Mouse (Mus musculus) forebrain, embryonic 16.5 days (tissue): ENCODE measurements around the gene Camk2n2. TPM values are rescaled to one million over a fixed set of nuclear protein-coding genes. Genes with fewer than 3 reads are reported as not detected.

Experiments used
- ATAC-seq: fragments of 200-750 bp; cut with Nextera tagmentation; 2 replicates; pipeline ENCODE4 v1.8.0; 2017; ENCODE audit warnings: mild to moderate bottlenecking, moderate library complexity
- H3K27ac ChIP-seq: fragments of 300-500 bp; sonication (generic); 2 replicates; pipeline ENCODE4 v1.5.1; 2014; ENCODE audit warnings: low read length, control low read depth
- H3K27me3 ChIP-seq: fragments of 300-500 bp; sonication (generic); replicated peaks from 2 replicates; pipeline ENCODE4 v1.6.1; 2014; ENCODE audit warnings: low read length; ENCODE audit not compliant: control insufficient read depth, insufficient read depth
- H3K36me3 ChIP-seq: fragments of 300-500 bp; sonication (generic); 2 replicates; pipeline ENCODE4 v1.6.1; 2014; ENCODE audit not compliant: control insufficient read depth, insufficient read depth
- H3K4me1 ChIP-seq: fragments of 300-500 bp; sonication (generic); replicated peaks from 2 replicates; pipeline ENCODE4 v1.6.1; 2014; ENCODE audit warnings: low read length; ENCODE audit not compliant: control insufficient read depth, insufficient read depth
- H3K4me2 ChIP-seq: fragments of 300-500 bp; sonication (generic); 2 replicates; pipeline ENCODE4 v1.6.1; 2014; ENCODE audit warnings: mild to moderate bottlenecking, low read length, control low read depth
- H3K4me3 ChIP-seq: fragments of 300-500 bp; sonication (generic); replicated peaks from 2 replicates; pipeline ENCODE4 v1.5.1; 2014; ENCODE audit warnings: mild to moderate bottlenecking, low read length, control low read depth
- H3K9ac ChIP-seq: fragments of 300-500 bp; sonication (generic); replicated peaks from 2 replicates; pipeline ENCODE4 v1.6.1; 2014; ENCODE audit warnings: low read depth, low read length, control low read depth
- H3K9me3 ChIP-seq: fragments of 300-500 bp; sonication (generic); 2 replicates; pipeline ENCODE4 v1.6.1; 2016; ENCODE audit warnings: low read length; ENCODE audit not compliant: control insufficient read depth
- WGBS: fragments of 180-500 bp; shearing (Covaris S2); extraction: QIAGEN DNeasy Blood & Tissue Kit; methylation state at CpG from one replicate; pipeline ENCODE4 v1.1.7; 2014; 5-methylcytosine and 5-hydroxymethylcytosine counted together
- microRNA counts: library from miRNA; unstranded; fragments of <30 nt; microRNA quantifications from one replicate; lab custom pipeline; 2016
- microRNA-seq: library from miRNA; unstranded; fragments of <30 nt; microRNA quantifications from one replicate; pipeline ENCODE4, GENCODE M21; 2017
- polyA plus RNA-seq: library from polyadenylated mRNA; unstranded; fragments of >200 nt; fragmentation: Nextera tagmentation; extraction: Ambion mirVana; gene quantifications from 2 replicates; pipeline ENCODE4 v1.2.1, GENCODE M21; 2015

Camk2n2 gene
- polyA plus RNA-seq, 1 experiment from 2014 or later: 22.5 TPM

- WGBS: 4% methylated on average over 48 of the region's 48 CpGs
- Histone ChIP-seq H3K9ac (no peak overlapping the region), H3K4me1 (peaks cover 24% of the 10 kb centered on the region), H3K27me3 (peaks cover 30% of the 10 kb centered on the region), H3K4me3 (peak overlapping the region; percentile 3), H3K27ac (no peak overlapping the region), H3K9me3 (no peaks in the 10 kb centered on the region), H3K36me3 (no peaks in the 10 kb centered on the region), H3K4me2 (peak overlapping the region; percentile 22)
- no peak for ATAC-seq
Observed at GRCm38 (mm10) chr16:20591076-20591705, 29.9 kb downstream of the Camk2n2 start.

- Histone ChIP-seq H3K9ac (peak overlapping the region; percentile 64; the same call in 1 of the 2 replicates), H3K36me3 (no peaks in the 10 kb centered on the region), H3K27me3 (peaks cover 30% of the 10 kb centered on the region), H3K4me1 (peaks cover 24% of the 10 kb centered on the region), H3K4me2 (peak overlapping the region; percentile 71), H3K9me3 (no peaks in the 10 kb centered on the region), H3K27ac (no peak overlapping the region), H3K4me3 (peak overlapping the region; percentile 62)
- under 1% methylated on average over 17 of the region's 17 CpGs for WGBS
- 0 out of 2 replicates have a peak, but pooled peaks have one; percentile 3 for ATAC-seq
Observed at GRCm38 (mm10) chr16:20590680-20591038, 30.4 kb downstream of the Camk2n2 start.

GRCm38 (mm10) chr16:20589939-20590679 lies 31.0 kb downstream of the Camk2n2 start:
- peaks cover 24% of the 10 kb centered on the region for H3K4me1 ChIP-seq
- peaks cover 30% of the 10 kb centered on the region for H3K27me3 ChIP-seq
- peak; percentile 86 for ATAC-seq
- under 1% methylated on average over 38 of the region's 39 CpGs for WGBS
- no peak overlapping the region for H3K27ac ChIP-seq
- peak overlapping the region; percentile 62 for H3K4me3 ChIP-seq
- no peaks in the 10 kb centered on the region for H3K9me3 ChIP-seq
- peak overlapping the region; percentile 71 for H3K4me2 ChIP-seq
- peak overlapping the region; percentile 64 for H3K9ac ChIP-seq
- no peaks in the 10 kb centered on the region for H3K36me3 ChIP-seq

GRCm38 (mm10) chr16:20589366-20589938 lies 31.6 kb downstream of the Camk2n2 start, which contains the start of gene Vwa5b2:
Gene Vwa5b2, plus strand, starts transcription at chr16:20589471.
- Histone ChIP-seq H3K4me1 (peaks cover 24% of the 10 kb centered on the region), H3K9ac (peak within 1 kb of the TSS; percentile 64), H3K27me3 (peaks cover 30% of the 10 kb centered on the region), H3K9me3 (no peaks in the 10 kb centered on the region), H3K36me3 (no peaks in the 10 kb centered on the region), H3K4me2 (peak within 1 kb of the TSS; percentile 71), H3K4me3 (peak within 1 kb of the TSS; percentile 62), H3K27ac (no peak within 1 kb of the TSS)
- peak; percentile 67 for ATAC-seq
- WGBS: under 1% methylated on average over 23 of the region's 24 CpGs

MicroRNAs encoded within 50 kb of the gene (microRNA counts, 519-probe panel; counts per million panel counts)
- microRNA mmu-miR-1224 (lab: Ali Mortazavi, UCI): 2,263 counts per million, percentile 50 among the panel's probes with 10 or more counts

Small RNA genes lying within 50 kb of the gene (microRNA-seq; reads per million reads assigned to microRNA genes)
- 12.7 reads per million, percentile 31 among the genes with 10 or more reads in this experiment for gene Mir1224

Other genes with a start within 250 kb of the Camk2n2 start
- 164 and 185 TPM in 2 replicates for gene Abcc5, start 194.9 kb downstream of the Camk2n2 start, polyA plus RNA-seq
- 104 and 107 TPM in 2 replicates for gene Eif2b5, start 122.5 kb downstream of the Camk2n2 start, polyA plus RNA-seq
- 30.6 and 37.0 TPM in 2 replicates for gene Dvl3, start 104.3 kb downstream of the Camk2n2 start, polyA plus RNA-seq
- gene Ap2m1, start 85.8 kb downstream of the Camk2n2 start, polyA plus RNA-seq: 1,152 and 1,198 TPM in 2 replicates
- 77.8 and 84.6 TPM in 2 replicates for gene Abcf3, start 72.7 kb downstream of the Camk2n2 start, polyA plus RNA-seq
- 5.4 and 7.3 TPM in 2 replicates for gene Vwa5b2, start 31.8 kb downstream of the Camk2n2 start, polyA plus RNA-seq
- gene Eef1akmt4, start 9.7 kb downstream of the Camk2n2 start, polyA plus RNA-seq: 15.4 and 16.4 TPM in 2 replicates
- gene Gm49333, start 9.7 kb downstream of the Camk2n2 start, polyA plus RNA-seq: not detected in 2 replicates
- gene Alg3, start 9.6 kb downstream of the Camk2n2 start, polyA plus RNA-seq: 30.9 and 34.0 TPM in 2 replicates
- gene Ece2, start 8.5 kb upstream of the Camk2n2 start, polyA plus RNA-seq: 12.4 and 17.0 TPM in 2 replicates
- 401 and 408 TPM in 2 replicates for gene Psmd2, start 30.4 kb upstream of the Camk2n2 start, polyA plus RNA-seq
- gene Eif4g1, start 47.0 kb upstream of the Camk2n2 start, polyA plus RNA-seq: 131 and 142 TPM in 2 replicates
- gene Fam131a, start 72.0 kb upstream of the Camk2n2 start, polyA plus RNA-seq: 57.4 and 65.3 TPM in 2 replicates
- 84.5 and 94.4 TPM in 2 replicates for gene Polr2h, start 96.4 kb upstream of the Camk2n2 start, polyA plus RNA-seq
- 15.9 and 20.8 TPM in 2 replicates for gene Clcn2, start 96.5 kb upstream of the Camk2n2 start, polyA plus RNA-seq
- gene Chrd, start 111.8 kb upstream of the Camk2n2 start, polyA plus RNA-seq: 4.2 and 4.4 TPM in 2 replicates
- gene Thpo, start 113.2 kb upstream of the Camk2n2 start, polyA plus RNA-seq: 0.83 and 1.5 TPM in 2 replicates